Mouse (Mus musculus) liver, embryonic 14.5 days (tissue): ENCODE data around the gene Sox9.

Experiments used
- CTCF ChIP-seq: IDR thresholded peaks from 2 replicates; pipeline ENCODE4 v1.5.1; 2016; ENCODE audit warnings: antibody characterized with exemption, low read depth, control low read depth
- EP300 ChIP-seq: IDR thresholded peaks from 2 replicates; pipeline ENCODE4 v1.6.1; 2016; ENCODE audit warnings: antibody characterized with exemption, low read depth

DNA sequence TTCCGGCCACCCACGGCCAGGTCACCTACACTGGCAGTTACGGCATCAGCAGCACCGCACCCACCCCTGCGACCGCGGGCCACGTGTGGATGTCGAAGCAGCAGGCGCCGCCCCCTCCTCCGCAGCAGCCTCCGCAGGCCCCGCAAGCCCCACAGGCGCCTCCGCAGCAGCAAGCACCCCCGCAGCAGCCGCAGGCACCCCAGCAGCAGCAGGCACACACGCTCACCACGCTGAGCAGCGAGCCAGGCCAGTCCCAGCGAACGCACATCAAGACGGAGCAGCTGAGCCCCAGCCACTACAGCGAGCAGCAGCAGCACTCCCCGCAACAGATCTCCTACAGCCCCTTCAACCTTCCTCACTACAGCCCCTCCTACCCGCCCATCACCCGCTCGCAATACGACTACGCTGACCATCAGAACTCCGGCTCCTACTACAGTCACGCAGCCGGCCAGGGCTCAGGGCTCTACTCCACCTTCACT is 2.9 kb downstream of the Sox9 start:
- TF ChIP-seq CTCF: no peak
- TF ChIP-seq EP300: no peak
